In the genomic region with DNA sequence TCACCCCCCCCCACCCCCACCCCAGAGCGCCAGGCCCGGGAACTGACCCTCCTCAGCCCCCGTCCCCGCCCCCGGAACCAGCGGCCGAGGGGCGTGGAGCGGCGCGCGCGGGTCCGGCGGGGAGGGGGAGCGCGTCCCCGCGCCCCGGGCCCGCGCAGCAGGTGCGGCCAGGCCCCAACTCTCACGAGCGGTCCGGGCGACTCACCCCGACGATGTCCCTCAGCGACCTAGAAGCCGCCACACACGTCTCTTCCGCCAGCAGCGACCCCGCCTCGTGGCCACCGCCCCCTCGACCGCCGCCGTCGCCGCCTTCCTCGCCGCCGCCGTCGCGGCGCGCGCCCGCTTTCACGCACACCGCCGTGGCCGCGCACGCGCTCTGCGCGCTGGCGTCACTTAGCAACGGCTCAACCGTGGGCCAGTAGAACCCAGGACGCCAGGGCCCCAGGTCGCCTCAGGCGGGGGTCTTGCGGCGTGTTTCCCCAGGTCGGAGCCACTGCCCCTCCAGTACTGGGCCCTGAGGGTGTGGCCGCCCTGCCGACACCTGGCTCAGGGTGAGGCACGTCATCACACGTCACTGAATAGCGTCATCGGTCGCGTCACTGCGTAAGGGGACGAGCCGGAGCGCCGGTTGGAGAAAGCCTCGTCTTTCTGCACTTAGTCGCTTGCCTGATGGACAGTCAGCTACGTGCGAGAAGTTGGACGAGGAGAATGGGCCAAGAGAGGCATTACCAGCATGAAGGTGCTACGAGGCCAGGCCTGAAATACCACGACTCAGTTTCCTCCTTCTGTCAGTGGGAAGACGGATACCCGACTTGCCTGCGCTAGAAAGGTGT, we compare ENCODE assay signal across 8 mouse cellular contexts. TPM values are rescaled to one million over a fixed set of nuclear protein-coding genes. Genes with fewer than 3 reads are reported as not detected.
DNase-seq lines count a peak whose midpoint lies in the region; ATAC-seq and TF ChIP-seq lines count a peak whose summit lies in the region.

A gene (minus strand): TSS at position 548 of the 833 bp plus-strand sequence.

- DNase-seq in forebrain, embryonic 14.5 days (ENCODE audit: low spot score), result peak; percentile 92
- peak; percentile 96 to 97 for DNase-seq in heart, postnatal 14 days
- peak; percentile 97 for DNase-seq in layer of hippocampus, adult 11-12 months (ENCODE audit: low spot score)
- DNase-seq in lung, adult 18-20 months, result peak; percentile 94
- DNase-seq in testis, postnatal 14 days (ENCODE audit: low spot score), result peak; percentile 92

- H3K27me3 ChIP-seq in ES-Bruce4 (ENCODE audit: control insufficient read depth, insufficient read depth, low read length, poor library complexity, severe bottlenecking), result no peaks in the 10 kb centered on the region
- no peaks in the 10 kb centered on the region for H3K27me3 ChIP-seq in forebrain, embryonic 14.5 days (replicated peaks; ENCODE audit: control insufficient read depth, insufficient read depth, low read length)
- H3K27me3 ChIP-seq in neural tube, embryonic 15.5 days (replicated peaks), result no peaks in the 10 kb centered on the region

- H3K9me3 ChIP-seq in ES-Bruce4 (replicated peaks; ENCODE audit: control insufficient read depth, insufficient read depth, low read length, poor library complexity, severe bottlenecking), result no peaks in the 10 kb centered on the region
- H3K9me3 ChIP-seq in forebrain, embryonic 14.5 days (replicated peaks; ENCODE audit: control insufficient read depth, low read length), result no peaks in the 10 kb centered on the region
- H3K9me3 ChIP-seq in neural tube, embryonic 15.5 days (replicated peaks), result no peaks in the 10 kb centered on the region

- peak; percentile 54 for TF ChIP-seq POLR2A in ES-Bruce4 (IDR thresholded peaks at IDR 0.05; ENCODE audit: insufficient read depth, low read length)

- ATAC-seq in cerebellum, adult (ENCODE audit: insufficient number of reproducible peaks, low FRiP score, low TSS enrichment), result peak; percentile 90
- ATAC-seq in forebrain, embryonic 14.5 days, result peak; percentile 95
- ATAC-seq in neural tube, embryonic 15.5 days (ENCODE audit: low FRiP score), result peak; percentile 94

- H3K4me2 ChIP-seq in forebrain, embryonic 14.5 days (ENCODE audit: low read length), result peak within 1 kb of the TSS; percentile 78
- peak within 1 kb of the TSS; percentile 78 for H3K4me2 ChIP-seq in neural tube, embryonic 15.5 days

- 0 out of 2 replicates have a peak, but pooled peaks have one; percentile 13 for TF ChIP-seq EP300 in ES-Bruce4 (IDR thresholded peaks at IDR 0.05; ENCODE audit: insufficient read depth, low read depth, low read length)

- peak within 1 kb of the TSS; percentile 71 for H3K9ac ChIP-seq in ES-Bruce4 (ENCODE audit: low read depth, poor library complexity, severe bottlenecking)
- H3K9ac ChIP-seq in forebrain, embryonic 14.5 days (ENCODE audit: low read length), result peak within 1 kb of the TSS; percentile 77
- H3K9ac ChIP-seq in neural tube, embryonic 15.5 days (replicated peaks), result peak within 1 kb of the TSS; percentile 58

- TF ChIP-seq CTCF in ES-Bruce4 (IDR thresholded peaks at IDR 0.05; ENCODE audit: low read depth, low read length), result no peak

- intact Hi-C loops in heart, postnatal 14 days (cut with DNase I), result loop anchor here (5.0 kb wide), 1 partner anchor 36 kb away; no protein-coding TSS in a partner anchor

- no peaks in the 10 kb centered on the region for H3K36me3 ChIP-seq in ES-Bruce4 (ENCODE audit: control insufficient read depth, insufficient read depth, low read length, poor library complexity, severe bottlenecking)
- no peaks in the 10 kb centered on the region for H3K36me3 ChIP-seq in forebrain, embryonic 14.5 days (ENCODE audit: control insufficient read depth, insufficient read depth, low read length)
- H3K36me3 ChIP-seq in neural tube, embryonic 15.5 days, result no peaks in the 10 kb centered on the region

- H3K27ac ChIP-seq in ES-Bruce4 (ENCODE audit: insufficient read depth, low read length), result no peak within 1 kb of the TSS
- peak within 1 kb of the TSS; percentile 84 for H3K27ac ChIP-seq in forebrain, embryonic 14.5 days (ENCODE audit: low read depth, low read length)
- H3K27ac ChIP-seq in neural tube, embryonic 15.5 days (replicated peaks), result peak within 1 kb of the TSS; percentile 97

- H3K4me3 ChIP-seq in ES-Bruce4 (ENCODE audit: low read depth, low read length), result peak within 1 kb of the TSS; percentile 87
- peak within 1 kb of the TSS; percentile 57 for H3K4me3 ChIP-seq in forebrain, embryonic 14.5 days (ENCODE audit: low read depth, low read length)
- H3K4me3 ChIP-seq in neural tube, embryonic 15.5 days (replicated peaks), result peak within 1 kb of the TSS; percentile 78

- WGBS in forebrain, embryonic 14.5 days, result under 1% methylated on average over 78 of the region's 94 CpGs
- under 1% methylated on average over 69 of the region's 94 CpGs for WGBS in neural tube, embryonic 15.5 days

- no peaks in the 10 kb centered on the region for H3K4me1 ChIP-seq in ES-Bruce4 (ENCODE audit: control insufficient read depth, insufficient read depth, low read length)
- H3K4me1 ChIP-seq in forebrain, embryonic 14.5 days (ENCODE audit: control insufficient read depth, insufficient read depth, low read length), result peaks cover 20% of the 10 kb centered on the region
- peaks cover 30% of the 10 kb centered on the region for H3K4me1 ChIP-seq in neural tube, embryonic 15.5 days

RNA-seq across cellular contexts. Expression of the gene that starts here (rescaled TPM):
- 19.2 and 21.6 TPM in 2 replicates for polyA plus RNA-seq in ES-Bruce4 (2011; ENCODE audit: insufficient read depth, insufficient read length, low read depth, missing spikeins)
- 73.7 and 122 TPM in 2 replicates for polyA plus RNA-seq in forebrain, embryonic 14.5 days (2014; fragmentation: Nextera tagmentation; extraction: Ambion mirVana)
- 10 to 100 TPM; 20.9 to 22.4 TPM for total RNA-seq in heart, postnatal 14 days (2021)
- 109 and 121 TPM in 2 replicates for polyA plus RNA-seq in neural tube, embryonic 15.5 days (2015; fragmentation: Nextera tagmentation; extraction: Ambion mirVana)
